Mouse (Mus musculus): Measurements from ENCODE around the gene Ddc.

DNA sequence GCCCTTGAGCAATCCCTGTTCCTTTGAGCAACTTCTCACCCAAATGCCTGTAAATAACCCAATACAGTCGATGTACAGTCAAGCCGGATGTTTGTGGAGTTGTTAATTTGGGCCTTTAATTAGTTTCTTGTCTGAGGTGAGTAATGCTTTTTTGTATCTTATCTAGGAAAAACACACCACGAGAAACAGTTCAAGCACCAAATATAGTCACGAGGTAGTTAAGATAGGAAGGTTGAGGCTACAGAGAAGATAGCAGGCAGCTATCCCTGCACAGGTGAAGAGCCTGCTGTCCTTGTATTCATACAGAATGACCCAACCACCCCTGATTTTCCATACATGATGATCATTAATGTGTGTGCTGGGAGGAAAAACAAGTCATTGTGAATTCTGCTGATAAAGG is 56.4 kb downstream of the Ddc start:
- TF ChIP-seq CTCF (IDR thresholded peaks at IDR 0.05; ENCODE audit: borderline replicate concordance, insufficient read depth, low read length) (no peak), POLR2A (IDR thresholded peaks at IDR 0.05; ENCODE audit: low read depth, low read length) (no peak)

All from embryonic fibroblast, embryonic 13.5 days (primary cell).